Mouse (Mus musculus) embryonic facial prominence, embryonic 14.5 days (tissue): ENCODE measurements around the gene Stab2. TPM values are rescaled to one million over a fixed set of nuclear protein-coding genes. Genes with fewer than 3 reads are reported as not detected.
A peak's percentile ranks its signal among the peaks of the same experiment; 100 is the strongest.

Experiments used
- ATAC-seq: fragments of 200-750 bp; cut with Nextera tagmentation; 2 replicates; pipeline ENCODE4 v1.8.0; 2017; ENCODE audit warnings: low read depth, moderate number of reproducible peaks, moderate TSS enrichment
- DNase-seq: peaks from one replicate; pipeline ENCODE4 v3.0.0-alpha.2; 2015; ENCODE audit warnings: low spot score
- H3K27ac ChIP-seq: fragments of 300-500 bp; sonication (generic); replicated peaks from 2 replicates; pipeline ENCODE4 v1.5.1; 2014; ENCODE audit warnings: low read depth, mild to moderate bottlenecking, low read length, moderate library complexity
- H3K27me3 ChIP-seq: fragments of 300-500 bp; sonication (generic); replicated peaks from 2 replicates; pipeline ENCODE4 v1.6.1; 2014; ENCODE audit warnings: low read length; ENCODE audit not compliant: control insufficient read depth, insufficient read depth
- H3K36me3 ChIP-seq: fragments of 300-500 bp; sonication (generic); 2 replicates; pipeline ENCODE4 v1.6.1; 2014; ENCODE audit warnings: low read length, mixed read lengths; ENCODE audit not compliant: control insufficient read depth, insufficient read depth
- H3K4me1 ChIP-seq: fragments of 300-500 bp; sonication (generic); 2 replicates; pipeline ENCODE4 v1.6.1; 2014; ENCODE audit warnings: antibody characterized with exemption, low read length; ENCODE audit not compliant: control insufficient read depth, insufficient read depth
- H3K4me2 ChIP-seq: fragments of 300-500 bp; sonication (generic); 2 replicates; pipeline ENCODE4 v1.6.1; 2014; ENCODE audit warnings: low read depth, mild to moderate bottlenecking, low read length, moderate library complexity, mixed read lengths
- H3K4me3 ChIP-seq: fragments of 300-500 bp; sonication (generic); 2 replicates; pipeline ENCODE4 v1.5.1; 2014; ENCODE audit warnings: low read depth, mild to moderate bottlenecking, low read length
- H3K9ac ChIP-seq: fragments of 300-500 bp; sonication (generic); 2 replicates; pipeline ENCODE4 v1.6.1; 2014; ENCODE audit warnings: low read depth, mild to moderate bottlenecking, low read length, moderate library complexity, mixed read lengths
- H3K9me3 ChIP-seq: fragments of 300-500 bp; sonication (generic); 2 replicates; pipeline ENCODE4 v1.6.1; 2016; ENCODE audit warnings: low read length; ENCODE audit not compliant: control insufficient read depth
- whole genome bisulfite sequencing: fragments of 180-500 bp; shearing (Covaris S2); extraction: QIAGEN DNeasy Blood & Tissue Kit; methylation state at CpG from one replicate; pipeline ENCODE4 v1.1.7; 2014; 5-methylcytosine and 5-hydroxymethylcytosine counted together
- polyA plus RNA-seq: library from polyadenylated mRNA; unstranded; fragments of >200 nt; fragmentation: Nextera tagmentation; extraction: Ambion mirVana; gene quantifications from 2 replicates; pipeline ENCODE4 v1.2.1, GENCODE M21; 2014

Gene Stab2
- polyA plus RNA-seq, 1 experiment from 2014 or later = 0.31 TPM

DNA sequence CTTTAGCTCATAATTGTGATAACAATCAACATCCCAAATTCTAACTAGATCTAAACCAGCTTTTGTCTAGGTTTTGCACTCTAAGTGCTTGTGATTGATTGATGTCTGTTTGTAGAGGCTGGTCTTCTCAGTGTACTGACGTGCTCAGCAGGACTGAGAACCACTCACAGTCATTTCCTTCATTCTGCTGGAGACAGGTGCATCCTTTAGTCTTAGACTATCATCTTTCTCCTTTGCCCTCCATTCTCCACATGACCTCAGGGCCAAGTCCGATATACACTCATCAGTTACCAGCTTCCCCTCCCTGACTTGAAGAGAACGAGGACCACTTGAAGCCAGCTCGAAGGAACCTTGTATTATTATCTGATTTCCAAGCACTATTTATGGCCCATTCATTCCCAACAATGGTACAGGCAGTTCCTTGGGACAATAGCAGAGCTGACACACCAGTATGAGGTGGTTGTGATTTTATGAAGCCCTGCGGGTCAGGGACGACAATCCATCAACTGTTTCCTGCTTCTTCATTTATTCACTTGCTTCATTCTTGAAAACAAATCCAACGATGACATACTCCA lies 6.7 kb upstream of the Stab2 start:
- DNase-seq = no peak
- WGBS = 78% methylated on average over 7 of the region's 7 CpGs

DNA sequence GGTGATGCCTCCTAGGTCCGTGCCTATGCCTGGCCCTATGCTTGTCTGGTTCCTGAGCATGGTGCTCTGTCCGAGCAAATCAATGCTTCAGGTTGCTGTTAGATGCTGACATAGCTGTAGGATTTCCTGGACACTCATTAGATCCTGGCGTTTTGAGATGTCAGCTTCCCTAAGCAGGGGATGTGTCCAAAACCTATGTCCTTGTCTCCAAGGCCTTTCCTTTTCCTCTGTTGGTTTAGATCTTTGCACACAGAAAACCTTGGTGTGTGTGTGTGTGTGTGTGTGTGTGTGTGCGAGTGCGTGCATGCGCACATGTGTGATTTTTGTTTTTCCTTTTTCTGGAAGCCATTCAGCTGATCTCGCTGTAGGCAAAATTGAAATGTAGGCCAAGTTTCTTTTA lies 4.3 kb upstream of the Stab2 start:
- no peak overlapping the region for H3K4me2 ChIP-seq
- ATAC-seq (no peak), DNase-seq (no peak)
- H3K4me1 ChIP-seq = peaks cover 8% of the 10 kb centered on the region
- no peak overlapping the region for H3K27ac ChIP-seq
- no peak overlapping the region for H3K4me3 ChIP-seq
- 86% methylated on average over 7 of the region's 7 CpGs for WGBS
- no peaks in the 10 kb centered on the region for H3K27me3 ChIP-seq
- no peaks in the 10 kb centered on the region for H3K36me3 ChIP-seq
- H3K9ac ChIP-seq = no peak overlapping the region
- no peaks in the 10 kb centered on the region for H3K9me3 ChIP-seq

More for the DNA sequence above, 6.7 kb upstream of the Stab2 start:
- ATAC-seq = no peak
- Histone ChIP-seq H3K27ac (no peak overlapping the region), H3K9me3 (no peaks in the 10 kb centered on the region), H3K4me2 (no peak overlapping the region), H3K4me3 (no peak overlapping the region), H3K36me3 (no peaks in the 10 kb centered on the region), H3K27me3 (no peaks in the 10 kb centered on the region), H3K9ac (no peak overlapping the region), H3K4me1 (peaks cover 8% of the 10 kb centered on the region)

DNA sequence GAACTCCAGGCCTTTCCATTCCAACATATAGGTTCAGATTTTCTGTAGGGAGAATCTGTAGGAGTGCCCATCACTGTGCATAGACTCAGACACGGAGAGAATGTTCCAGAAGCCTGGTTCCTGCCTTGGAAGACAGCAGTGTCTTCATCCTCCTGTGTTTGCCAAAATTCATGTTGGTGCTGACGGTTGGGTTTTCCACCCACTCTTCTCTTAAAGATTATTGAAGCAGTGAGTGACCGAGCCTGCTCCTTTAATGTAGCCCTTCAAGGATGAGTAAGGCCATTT lies 332 bp upstream of the Stab2 start:
- Histone ChIP-seq H3K27me3 (no peaks in the 10 kb centered on the region), H3K4me2 (no peak overlapping the region), H3K4me1 (no peaks in the 10 kb centered on the region; the same call in 1 of the 2 replicates), H3K9me3 (no peaks in the 10 kb centered on the region), H3K27ac (no peak overlapping the region), H3K36me3 (no peaks in the 10 kb centered on the region), H3K9ac (no peak overlapping the region), H3K4me3 (no peak overlapping the region)
- ATAC-seq (no peak), DNase-seq (no peak)
- whole genome bisulfite sequencing = 88% methylated on average over 3 of the region's 3 CpGs

DNA sequence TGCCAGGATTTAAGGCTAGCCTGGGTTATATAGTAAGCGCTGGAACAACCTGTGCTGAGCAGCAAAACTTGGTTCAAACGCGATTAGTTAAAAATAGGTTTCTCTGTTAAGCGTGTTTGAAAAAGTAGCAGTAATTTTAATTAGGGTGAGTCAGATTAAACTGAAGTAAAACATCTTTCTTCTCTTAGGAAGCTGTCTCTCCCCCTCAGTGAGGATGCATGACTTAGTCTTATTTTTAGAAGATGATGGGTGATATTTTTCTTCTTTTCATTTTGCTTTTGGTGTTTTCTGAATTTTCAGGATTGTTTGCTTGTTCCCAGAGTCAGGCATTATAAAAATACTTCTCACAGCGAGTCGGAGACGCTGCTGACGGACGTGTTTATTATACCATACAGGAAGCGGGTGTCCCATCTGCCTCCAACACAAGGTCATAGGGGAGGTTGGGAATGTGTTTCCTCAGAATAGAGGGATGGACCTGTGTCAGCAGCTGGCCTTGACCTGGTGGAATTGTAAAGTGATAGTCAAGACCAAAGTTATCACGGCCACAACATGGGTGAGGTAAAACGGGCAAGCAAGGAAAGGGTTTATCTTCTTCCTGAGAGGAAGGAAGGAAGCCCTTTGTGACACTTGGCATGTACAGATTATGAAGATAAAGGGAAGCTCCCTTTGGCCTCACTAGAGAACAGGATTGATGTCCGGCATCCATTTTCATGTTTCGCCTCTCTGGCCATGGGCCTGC lies 15.4 kb downstream of the Stab2 start:
- no peaks in the 10 kb centered on the region for H3K4me1 ChIP-seq
- H3K27me3 ChIP-seq = no peaks in the 10 kb centered on the region
- H3K36me3 ChIP-seq = no peaks in the 10 kb centered on the region
- WGBS = 79% methylated on average over 14 of the region's 14 CpGs
- no peak overlapping the region for H3K4me3 ChIP-seq
- no peak overlapping the region for H3K27ac ChIP-seq
- no peak overlapping the region for H3K9ac ChIP-seq
- no peaks in the 10 kb centered on the region for H3K9me3 ChIP-seq
- DNase-seq (no peak), ATAC-seq (no peak)
- no peak overlapping the region for H3K4me2 ChIP-seq

DNA sequence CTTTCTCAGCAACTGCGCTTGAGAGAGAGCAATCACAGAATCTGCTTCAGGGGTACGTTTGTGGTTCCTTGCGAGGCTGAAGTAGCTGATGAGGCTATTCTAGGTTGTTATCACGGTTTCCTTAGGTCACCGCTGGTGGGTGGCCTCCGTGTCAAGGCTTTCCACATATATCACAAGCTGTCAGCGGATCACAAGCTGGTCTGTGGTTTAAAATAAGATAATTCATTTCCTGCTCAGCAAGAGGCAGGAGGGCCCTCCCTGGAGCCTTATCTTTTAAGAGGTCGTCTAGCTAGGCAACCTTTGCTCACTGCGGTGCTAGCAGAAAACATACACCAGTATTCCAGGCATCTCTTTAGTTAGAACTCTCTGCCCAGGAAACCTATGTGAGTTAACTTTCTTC lies 17.2 kb downstream of the Stab2 start:
- Histone ChIP-seq H3K9ac (no peak overlapping the region), H3K4me2 (no peak overlapping the region), H3K36me3 (no peaks in the 10 kb centered on the region), H3K4me1 (no peaks in the 10 kb centered on the region), H3K4me3 (no peak overlapping the region), H3K9me3 (no peaks in the 10 kb centered on the region), H3K27ac (no peak overlapping the region), H3K27me3 (no peaks in the 10 kb centered on the region)
- 64% methylated on average over 9 of the region's 9 CpGs for WGBS
- DNase-seq (peak; percentile 2), ATAC-seq (no peak)

DNA sequence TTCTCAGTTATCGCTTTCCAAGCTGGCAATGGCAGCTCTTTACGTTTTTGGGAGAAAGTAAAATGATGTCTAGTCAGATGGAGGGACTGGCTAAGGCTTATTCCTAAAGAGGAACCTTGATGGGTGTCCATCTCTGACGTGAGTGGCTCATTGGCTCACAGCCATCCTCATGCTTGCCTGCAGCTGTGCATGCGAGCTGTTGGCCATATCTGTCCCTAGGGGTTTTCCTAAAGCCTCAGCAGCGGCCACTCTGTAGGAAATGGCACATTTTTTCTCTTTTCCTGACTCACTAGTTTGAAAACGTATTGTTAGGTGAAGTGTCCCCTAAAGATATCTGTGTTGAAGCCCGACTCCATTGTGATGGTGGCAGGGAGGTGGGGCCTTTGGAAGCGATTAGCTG lies 18.0 kb downstream of the Stab2 start:
- no peaks in the 10 kb centered on the region for H3K36me3 ChIP-seq
- 51% methylated on average over 8 of the region's 8 CpGs for WGBS
- no peaks in the 10 kb centered on the region for H3K9me3 ChIP-seq
- no peaks in the 10 kb centered on the region for H3K4me1 ChIP-seq
- H3K4me2 ChIP-seq = no peak overlapping the region
- peak; percentile 20 for DNase-seq
- no peaks in the 10 kb centered on the region for H3K27me3 ChIP-seq
- no peak overlapping the region for H3K9ac ChIP-seq
- H3K4me3 ChIP-seq = no peak overlapping the region
- ATAC-seq = no peak
- no peak overlapping the region for H3K27ac ChIP-seq

DNA sequence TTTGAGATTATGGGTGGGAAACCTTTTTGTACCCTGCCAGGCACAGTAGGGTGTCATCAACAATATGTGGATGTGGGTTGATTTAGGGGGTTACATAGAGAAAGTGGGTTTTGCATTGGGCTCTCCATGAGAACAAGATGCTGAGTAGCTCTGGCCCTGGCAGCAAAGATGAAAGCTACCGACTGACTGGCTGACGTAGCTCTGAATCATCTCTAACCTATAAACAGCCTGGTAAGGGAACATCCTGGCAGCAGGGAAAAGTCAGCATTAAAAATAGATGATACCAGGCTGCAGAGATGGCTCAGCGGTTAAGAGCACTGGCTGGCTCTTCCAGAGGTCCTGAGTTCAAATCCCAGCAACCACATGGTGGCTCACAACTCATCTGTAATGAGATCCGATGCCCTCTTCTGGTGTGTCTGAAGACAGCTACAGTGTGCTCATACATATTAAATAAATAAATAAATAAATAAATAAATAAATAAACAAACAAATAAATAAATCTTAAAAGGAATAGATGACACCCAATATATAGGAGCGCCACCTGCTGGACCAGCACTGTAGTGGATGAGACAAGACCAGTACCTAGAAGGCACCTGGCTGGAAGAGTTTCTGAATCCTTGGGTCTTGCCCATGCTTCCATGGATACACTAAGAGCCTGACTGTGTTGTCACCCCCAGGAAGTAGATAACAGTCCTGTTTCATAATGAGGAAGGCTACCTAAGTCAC lies 31.7 kb downstream of the Stab2 start:
- Histone ChIP-seq H3K9ac (no peak overlapping the region), H3K27me3 (no peaks in the 10 kb centered on the region), H3K4me3 (no peak overlapping the region), H3K27ac (no peak overlapping the region), H3K9me3 (no peaks in the 10 kb centered on the region; the same call in 1 of the 2 replicates), H3K36me3 (no peaks in the 10 kb centered on the region), H3K4me2 (no peak overlapping the region), H3K4me1 (no peaks in the 10 kb centered on the region)
- no peak for DNase-seq
- no peak for ATAC-seq
- WGBS = 85% methylated on average over 5 of the region's 5 CpGs

DNA sequence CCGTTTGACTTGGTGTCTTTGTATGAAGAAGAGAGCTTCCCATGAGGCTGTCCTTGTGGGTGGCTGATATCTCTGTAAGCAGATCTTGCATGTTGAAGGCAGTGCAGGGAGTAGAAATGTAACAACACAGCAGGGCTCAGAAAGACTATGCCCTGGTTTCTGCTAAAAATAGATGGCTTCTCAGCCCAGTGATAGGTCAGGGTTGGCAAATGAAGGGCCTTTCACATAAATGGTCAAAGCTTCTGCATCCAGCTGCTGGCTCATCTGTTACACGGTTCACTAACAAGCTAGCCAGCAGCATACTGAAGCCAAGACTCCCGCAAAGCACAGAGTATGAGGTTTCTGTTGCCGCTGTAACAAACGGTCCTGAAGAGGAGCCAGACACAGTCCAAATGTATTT lies 34.5 kb downstream of the Stab2 start:
- Histone ChIP-seq H3K4me3 (no peak overlapping the region), H3K9me3 (no peaks in the 10 kb centered on the region), H3K27ac (no peak overlapping the region), H3K27me3 (no peaks in the 10 kb centered on the region), H3K36me3 (no peaks in the 10 kb centered on the region), H3K4me1 (no peaks in the 10 kb centered on the region), H3K4me2 (no peak overlapping the region), H3K9ac (no peak overlapping the region)
- DNase-seq = no peak
- WGBS = 74% methylated on average over 5 of the region's 5 CpGs
- no peak for ATAC-seq

DNA sequence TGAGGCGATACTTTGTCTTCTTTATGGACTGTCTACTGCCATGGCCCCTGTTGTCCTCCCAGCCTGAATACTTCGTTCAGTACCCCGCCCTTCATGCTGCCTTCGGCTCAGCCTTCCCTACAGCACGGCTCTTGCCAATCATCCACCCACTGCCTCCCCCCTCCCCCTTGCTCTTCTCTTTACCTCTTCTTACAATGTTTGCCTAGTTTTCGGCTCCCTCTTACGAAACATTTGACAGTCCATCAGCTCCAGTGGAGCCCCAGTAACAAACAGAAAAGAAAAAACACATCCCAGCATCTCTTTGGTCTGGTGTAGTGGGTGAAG lies 35.4 kb downstream of the Stab2 start:
- H3K27me3 ChIP-seq = no peaks in the 10 kb centered on the region
- H3K4me1 ChIP-seq = no peaks in the 10 kb centered on the region
- no peak overlapping the region for H3K27ac ChIP-seq
- ATAC-seq (peak; percentile 55; the same call in 1 of the 2 replicates), DNase-seq (no peak)
- H3K9me3 ChIP-seq = no peaks in the 10 kb centered on the region
- 33% methylated on average over 7 of the region's 7 CpGs for WGBS
- H3K9ac ChIP-seq = no peak overlapping the region
- H3K4me3 ChIP-seq = no peak overlapping the region
- H3K36me3 ChIP-seq = no peaks in the 10 kb centered on the region
- peak overlapping the region; percentile 45; the same call in 1 of the 2 replicates for H3K4me2 ChIP-seq
